Mouse (Mus musculus): ENCODE data around the gene Rnaseh2a.

GRCm38 (mm10) chr8:84907493-84907892 lies 62.1 kb downstream of the Rnaseh2a start:
- TF ChIP-seq POLR2A (IDR thresholded peaks at IDR 0.05; ENCODE audit: low read depth, low read length) (no peak), ELF1 (IDR thresholded peaks at IDR 0.05; ENCODE audit: low read depth, low read length) (no peak), E2F4 (IDR thresholded peaks at IDR 0.05; ENCODE audit: insufficient replicate concordance, low read depth, low read length) (no peak), CTCF (conservative IDR thresholded peaks at IDR 0.05 in 1 of 2, IDR thresholded peaks at IDR 0.05 in 1 of 2; ENCODE audit: low read depth in 2 of 2, low read length in 2 of 2) (no peak), EP300 (IDR thresholded peaks at IDR 0.05; ENCODE audit: low read length) (no peak), NRF1 (IDR thresholded peaks at IDR 0.05; ENCODE audit: low read depth, low read length) (no peak), USF2 (conservative IDR thresholded peaks at IDR 0.05; ENCODE audit: low read depth, low read length) (no peak), MAFK (IDR thresholded peaks at IDR 0.05; ENCODE audit: insufficient replicate concordance, low read length) (no peak), NELFE (IDR thresholded peaks at IDR 0.05; ENCODE audit: low read depth, low read length) (no peak), UBTF (IDR thresholded peaks at IDR 0.05; ENCODE audit: low read depth, low read length) (no peak)

Measured in CH12.LX (cell line).